Mouse (Mus musculus) heart, embryonic 16.5 days (tissue): ENCODE measurements around the gene Adh7. TPM values are rescaled to one million over a fixed set of nuclear protein-coding genes. Genes with fewer than 3 reads are reported as not detected.

Source experiments
- ATAC-seq: fragments of 200-750 bp; cut with Nextera tagmentation; replicated peaks from 2 replicates; pipeline ENCODE4 v1.8.0; 2017; ENCODE audit warnings: moderate number of reproducible peaks; ENCODE audit not compliant: insufficient read depth, low FRiP score; ENCODE audit errors: extremely low read depth
- H3K27ac ChIP-seq: fragments of 300-500 bp; sonication (generic); 2 replicates; pipeline ENCODE4 v1.5.1; 2014; ENCODE audit warnings: mild to moderate bottlenecking, low read length, control low read depth, moderate library complexity
- H3K27me3 ChIP-seq: fragments of 300-500 bp; sonication (generic); 2 replicates; pipeline ENCODE4 v1.6.1; 2014; ENCODE audit warnings: low read length, mixed read lengths; ENCODE audit not compliant: control insufficient read depth, insufficient read depth
- H3K36me3 ChIP-seq: fragments of 300-500 bp; sonication (generic); 2 replicates; pipeline ENCODE4 v1.6.1; 2014; ENCODE audit not compliant: control insufficient read depth, insufficient read depth
- H3K4me1 ChIP-seq: fragments of 300-500 bp; sonication (generic); 2 replicates; pipeline ENCODE4 v1.6.1; 2014; ENCODE audit warnings: low read length, mixed read lengths; ENCODE audit not compliant: control insufficient read depth, insufficient read depth
- H3K4me2 ChIP-seq: fragments of 300-500 bp; sonication (generic); 2 replicates; pipeline ENCODE4 v1.6.1; 2014; ENCODE audit warnings: low read depth, mild to moderate bottlenecking, control low read depth, low read length
- H3K4me3 ChIP-seq: fragments of 300-500 bp; sonication (generic); 2 replicates; pipeline ENCODE4 v1.5.1; 2014; ENCODE audit warnings: mild to moderate bottlenecking, control low read depth, low read length
- H3K9ac ChIP-seq: fragments of 300-500 bp; sonication (generic); 2 replicates; pipeline ENCODE4 v1.6.1; 2014; ENCODE audit warnings: low read length, control low read depth
- H3K9me3 ChIP-seq: fragments of 300-500 bp; sonication (generic); replicated peaks from 2 replicates; pipeline ENCODE4 v1.6.1; 2016; ENCODE audit warnings: low read length; ENCODE audit not compliant: control insufficient read depth
- WGBS: fragments of 180-500 bp; shearing (Covaris S2); extraction: QIAGEN DNeasy Blood & Tissue Kit; methylation state at CpG from one replicate; pipeline ENCODE4 v1.1.7; 2014; 5-methylcytosine and 5-hydroxymethylcytosine counted together
- polyA plus RNA-seq: library from polyadenylated mRNA; unstranded; fragments of >200 nt; fragmentation: Nextera tagmentation; extraction: Ambion mirVana; gene quantifications from 2 replicates; pipeline ENCODE4 v1.2.1, GENCODE M21; 2015

The Adh7 gene
- 0.30 TPM in 2 replicates for polyA plus RNA-seq

- ATAC-seq: no peak
- WGBS: 71% methylated on average over 10 of the region's 10 CpGs
- no peaks in the 10 kb centered on the region for H3K36me3 ChIP-seq
- H3K9ac ChIP-seq: no peak within 1 kb of the TSS
- H3K27ac ChIP-seq: no peak within 1 kb of the TSS
- H3K4me1 ChIP-seq: no peaks in the 10 kb centered on the region
- no peaks in the 10 kb centered on the region for H3K27me3 ChIP-seq
- no peaks in the 10 kb centered on the region for H3K9me3 ChIP-seq
- no peak within 1 kb of the TSS for H3K4me2 ChIP-seq
- no peak within 1 kb of the TSS for H3K4me3 ChIP-seq
Measured at GRCm38 (mm10) chr3:138217631-138218264, at the start of gene Adh7. TSS of gene Adh7 (plus strand) at chr3:138217760.

- H3K36me3 ChIP-seq: no peaks in the 10 kb centered on the region
- no peak for ATAC-seq
- 77% methylated on average over 10 of the region's 10 CpGs for WGBS
Measured at GRCm38 (mm10) chr3:138173291-138173690, 44.3 kb upstream of the Adh7 start.

GRCm38 (mm10) chr3:138175551-138175950 is 42.0 kb upstream of the Adh7 start:
- Histone ChIP-seq H3K36me3 (no peaks in the 10 kb centered on the region), H3K4me3 (no peak overlapping the region), H3K4me1 (no peaks in the 10 kb centered on the region), H3K27ac (no peak overlapping the region), H3K4me2 (no peak overlapping the region), H3K9me3 (no peaks in the 10 kb centered on the region), H3K9ac (no peak overlapping the region), H3K27me3 (no peaks in the 10 kb centered on the region)
- WGBS: 71% methylated on average over 6 of the region's 6 CpGs
- ATAC-seq: no peak

More at GRCm38 (mm10) chr3:138173291-138173690, 44.3 kb upstream of the Adh7 start:
- Histone ChIP-seq H3K27ac (no peak overlapping the region), H3K4me1 (no peaks in the 10 kb centered on the region), H3K27me3 (no peaks in the 10 kb centered on the region), H3K4me2 (no peak overlapping the region), H3K9ac (no peak overlapping the region), H3K9me3 (no peaks in the 10 kb centered on the region), H3K4me3 (no peak overlapping the region)

- Histone ChIP-seq H3K9me3 (no peaks in the 10 kb centered on the region), H3K9ac (no peak overlapping the region), H3K4me3 (no peak overlapping the region), H3K4me2 (no peak overlapping the region), H3K4me1 (no peaks in the 10 kb centered on the region), H3K36me3 (no peaks in the 10 kb centered on the region), H3K27me3 (no peaks in the 10 kb centered on the region), H3K27ac (no peak overlapping the region)
- 72% methylated on average over 2 of the region's 2 CpGs for WGBS
- ATAC-seq: no peak
Measured at GRCm38 (mm10) chr3:138182019-138182418, 35.5 kb upstream of the Adh7 start.

- Histone ChIP-seq H3K36me3 (no peaks in the 10 kb centered on the region), H3K27ac (no peak overlapping the region), H3K4me1 (no peaks in the 10 kb centered on the region), H3K4me2 (no peak overlapping the region), H3K27me3 (no peaks in the 10 kb centered on the region), H3K9ac (no peak overlapping the region), H3K4me3 (no peak overlapping the region), H3K9me3 (no peaks in the 10 kb centered on the region)
- ATAC-seq: no peak
- WGBS: 84% methylated on average over 7 of the region's 7 CpGs
Measured at GRCm38 (mm10) chr3:138183371-138183770, 34.2 kb upstream of the Adh7 start.

- 46% methylated on average over 4 of the region's 4 CpGs for WGBS
- no peak for ATAC-seq
Measured at GRCm38 (mm10) chr3:138185290-138185689, 32.3 kb upstream of the Adh7 start.

GRCm38 (mm10) chr3:138185995-138186930 is 31.3 kb upstream of the Adh7 start:
- no peak for ATAC-seq
- no peaks in the 10 kb centered on the region for H3K4me1 ChIP-seq
- H3K27ac ChIP-seq: no peak overlapping the region
- H3K4me3 ChIP-seq: no peak overlapping the region
- H3K9ac ChIP-seq: no peak overlapping the region
- 91% methylated on average over 26 of the region's 26 CpGs for WGBS
- no peaks in the 10 kb centered on the region for H3K27me3 ChIP-seq
- H3K4me2 ChIP-seq: no peak overlapping the region
- H3K9me3 ChIP-seq: no peaks in the 10 kb centered on the region
- no peaks in the 10 kb centered on the region for H3K36me3 ChIP-seq

More at GRCm38 (mm10) chr3:138185290-138185689, 32.3 kb upstream of the Adh7 start:
- H3K4me1 ChIP-seq: no peaks in the 10 kb centered on the region
- H3K9me3 ChIP-seq: no peaks in the 10 kb centered on the region
- no peak overlapping the region for H3K27ac ChIP-seq
- no peak overlapping the region for H3K4me2 ChIP-seq
- H3K4me3 ChIP-seq: no peak overlapping the region
- no peaks in the 10 kb centered on the region for H3K36me3 ChIP-seq
- no peak overlapping the region for H3K9ac ChIP-seq
- no peaks in the 10 kb centered on the region for H3K27me3 ChIP-seq

- ATAC-seq: no peak
- no peaks in the 10 kb centered on the region for H3K36me3 ChIP-seq
- WGBS: 65% methylated on average over 7 of the region's 7 CpGs
Measured at GRCm38 (mm10) chr3:138192260-138192659, 25.3 kb upstream of the Adh7 start.

GRCm38 (mm10) chr3:138193683-138194302 is 23.8 kb upstream of the Adh7 start, which contains the start of gene 4930579F01Rik:
TSS of gene 4930579F01Rik (minus strand) at chr3:138193825.
- Histone ChIP-seq H3K9me3 (no peaks in the 10 kb centered on the region), H3K9ac (no peak within 1 kb of the TSS), H3K27me3 (no peaks in the 10 kb centered on the region), H3K4me2 (no peak within 1 kb of the TSS), H3K27ac (no peak within 1 kb of the TSS), H3K4me1 (no peaks in the 10 kb centered on the region), H3K4me3 (no peak within 1 kb of the TSS), H3K36me3 (no peaks in the 10 kb centered on the region)
- ATAC-seq: no peak
- 75% methylated on average over 15 of the region's 15 CpGs for WGBS

More at GRCm38 (mm10) chr3:138192260-138192659, 25.3 kb upstream of the Adh7 start:
- Histone ChIP-seq H3K27me3 (no peaks in the 10 kb centered on the region), H3K27ac (no peak overlapping the region), H3K4me1 (no peaks in the 10 kb centered on the region), H3K4me2 (no peak overlapping the region), H3K4me3 (no peak overlapping the region), H3K9ac (no peak overlapping the region), H3K9me3 (no peaks in the 10 kb centered on the region)
